Mouse (Mus musculus): Measurements from ENCODE around the gene Gm28048. TPM values are rescaled to one million over a fixed set of nuclear protein-coding genes. Genes with fewer than 3 reads are reported as not detected.

The Gm28048 gene
- total and polyA plus RNA-seq, 2 experiments from 2014 or later, result 2.7 TPM; not detected in 1

DNA sequence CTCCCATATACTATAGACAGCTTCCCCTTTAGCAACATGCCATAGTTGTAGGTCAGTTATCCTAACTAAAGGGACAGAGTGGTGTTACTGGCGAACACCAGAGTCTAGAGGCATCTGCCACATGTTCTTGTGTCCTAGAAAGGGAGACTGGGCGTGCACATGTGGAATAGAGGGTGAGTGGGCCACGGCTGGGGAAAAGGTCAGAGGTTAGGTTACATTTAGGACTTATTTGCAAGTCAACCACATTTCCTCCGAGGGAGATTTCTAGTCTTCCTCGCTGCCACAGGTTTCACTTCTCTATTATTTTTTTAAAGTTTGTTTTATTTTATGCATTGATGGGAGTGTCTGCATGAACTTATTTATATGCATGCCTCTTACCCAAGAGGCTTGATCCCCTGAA is 163.5 kb downstream of the Gm28048 start:
- no peak for TF ChIP-seq CTCF (IDR thresholded peaks at IDR 0.05)
- ATAC-seq (ENCODE audit: low FRiP score) (no peak), DNase-seq (ENCODE audit: low spot score) (no peak)
- H3K36me3 ChIP-seq (ENCODE audit: insufficient read depth, low read length), result no peaks in the 10 kb centered on the region
- H3K4me2 ChIP-seq (ENCODE audit: low read depth, low read length, poor library complexity, severe bottlenecking), result no peak overlapping the region
- no peaks in the 10 kb centered on the region for H3K4me1 ChIP-seq (ENCODE audit: insufficient read depth, low read length)
- H3K27me3 ChIP-seq (ENCODE audit: insufficient read depth, low read length), result no peaks in the 10 kb centered on the region
- no peaks in the 10 kb centered on the region for H3K9me3 ChIP-seq (ENCODE audit: low read length)
- WGBS, result 71% methylated on average over 5 of the region's 5 CpGs
- H3K9ac ChIP-seq (replicated peaks; ENCODE audit: low read length, poor library complexity, severe bottlenecking), result no peak overlapping the region
- no peak overlapping the region for H3K27ac ChIP-seq (ENCODE audit: low read depth, low read length)
- H3K4me3 ChIP-seq (ENCODE audit: low read depth, low read length), result no peak overlapping the region

DNA sequence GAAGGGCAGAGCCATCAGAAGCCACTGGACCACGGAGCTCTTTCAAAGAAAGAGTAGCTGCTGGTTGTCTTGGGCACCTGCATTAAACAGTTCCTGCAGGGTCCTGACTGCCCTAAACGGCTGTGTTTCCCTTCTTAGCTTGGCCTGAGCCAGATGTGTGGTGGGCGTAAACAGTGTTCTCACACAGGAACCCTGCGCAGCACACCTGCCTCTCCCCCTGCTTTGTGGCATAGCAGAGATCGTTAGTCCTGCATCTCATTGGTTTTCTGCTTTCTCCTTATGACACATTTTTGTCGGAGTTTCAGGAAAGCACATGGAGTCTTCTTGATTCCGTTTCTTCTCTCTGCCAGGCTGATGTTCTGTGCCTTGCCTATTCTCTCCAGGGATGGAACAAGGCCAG is 166.0 kb downstream of the Gm28048 start:
- no peak for DNase-seq (ENCODE audit: low spot score)
- H3K27ac ChIP-seq (ENCODE audit: low read depth, low read length), result no peak overlapping the region
- no peak overlapping the region for H3K9ac ChIP-seq (replicated peaks; ENCODE audit: low read length, poor library complexity, severe bottlenecking)
- ATAC-seq (ENCODE audit: low FRiP score), result no peak
- no peak overlapping the region for H3K4me2 ChIP-seq (ENCODE audit: low read depth, low read length, poor library complexity, severe bottlenecking)
- H3K27me3 ChIP-seq (ENCODE audit: insufficient read depth, low read length), result no peaks in the 10 kb centered on the region
- 84% methylated on average over 7 of the region's 7 CpGs for WGBS
- H3K4me1 ChIP-seq (ENCODE audit: insufficient read depth, low read length), result no peaks in the 10 kb centered on the region
- TF ChIP-seq CTCF (IDR thresholded peaks at IDR 0.05), result no peak
- no peaks in the 10 kb centered on the region for H3K36me3 ChIP-seq (ENCODE audit: insufficient read depth, low read length)
- no peaks in the 10 kb centered on the region for H3K9me3 ChIP-seq (ENCODE audit: low read length)
- no peak overlapping the region for H3K4me3 ChIP-seq (ENCODE audit: low read depth, low read length)

- ATAC-seq (ENCODE audit: low FRiP score), result no peak
- H3K4me1 ChIP-seq (ENCODE audit: insufficient read depth, low read length), result no peaks in the 10 kb centered on the region
- no peak overlapping the region for H3K4me3 ChIP-seq (ENCODE audit: low read depth, low read length)
- no peaks in the 10 kb centered on the region for H3K9me3 ChIP-seq (ENCODE audit: low read length)
- H3K27me3 ChIP-seq (ENCODE audit: insufficient read depth, low read length), result no peaks in the 10 kb centered on the region
- DNase-seq (ENCODE audit: low spot score), result no peak
- no peak overlapping the region for H3K9ac ChIP-seq (replicated peaks; ENCODE audit: low read length, poor library complexity, severe bottlenecking)
- no peaks in the 10 kb centered on the region for H3K36me3 ChIP-seq (ENCODE audit: insufficient read depth, low read length)
- TF ChIP-seq CTCF (IDR thresholded peaks at IDR 0.05), result no peak
- H3K4me2 ChIP-seq (ENCODE audit: low read depth, low read length, poor library complexity, severe bottlenecking), result no peak overlapping the region
- no peak overlapping the region for H3K27ac ChIP-seq (ENCODE audit: low read depth, low read length)
Measured at GRCm38 (mm10) chr11:22815143-22815542, 166.7 kb downstream of the Gm28048 start.

DNA sequence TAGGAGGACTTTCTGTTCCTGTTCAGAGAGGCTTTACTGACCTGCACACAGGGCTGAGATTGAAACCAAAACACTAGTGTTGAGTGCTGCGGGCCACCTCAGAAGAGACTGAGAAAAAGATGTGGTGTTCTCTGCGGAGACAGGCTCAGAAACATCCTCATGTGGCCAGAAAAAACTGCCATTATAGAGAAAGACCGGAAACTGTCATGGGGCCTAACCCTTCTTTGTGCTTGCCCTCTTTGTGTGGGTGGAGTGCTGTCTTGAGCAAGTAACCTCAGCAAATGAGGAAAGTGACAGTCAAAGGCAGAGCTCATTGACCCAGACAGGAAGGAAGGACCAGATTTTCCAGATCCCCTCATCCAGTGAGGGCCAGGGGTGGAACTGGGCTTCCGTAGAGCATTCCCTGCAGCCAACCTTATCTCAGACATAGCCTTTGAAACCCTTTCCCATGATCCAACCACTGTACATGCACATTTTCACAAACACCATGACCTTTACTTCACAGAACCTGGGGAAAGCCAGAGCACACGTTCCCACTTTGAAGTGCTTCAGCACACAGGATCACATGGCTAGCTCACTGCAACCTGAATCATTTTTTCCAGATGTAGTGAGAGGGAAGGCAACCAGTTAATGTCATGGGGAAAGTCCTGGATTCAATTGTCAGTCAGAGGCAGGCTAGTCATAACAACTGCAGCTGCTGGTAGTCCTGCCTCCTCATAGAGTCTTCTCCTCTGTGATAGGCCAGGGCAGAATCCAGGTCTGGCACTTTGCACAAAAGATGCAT is 167.8 kb downstream of the Gm28048 start:
- TF ChIP-seq CTCF (IDR thresholded peaks at IDR 0.05), result no peak
- Histone ChIP-seq H3K4me2 (ENCODE audit: low read depth, low read length, poor library complexity, severe bottlenecking) (no peak overlapping the region), H3K9me3 (ENCODE audit: low read length) (no peaks in the 10 kb centered on the region), H3K36me3 (ENCODE audit: insufficient read depth, low read length) (no peaks in the 10 kb centered on the region), H3K9ac (replicated peaks; ENCODE audit: low read length, poor library complexity, severe bottlenecking) (no peak overlapping the region), H3K27me3 (ENCODE audit: insufficient read depth, low read length) (no peaks in the 10 kb centered on the region), H3K4me3 (ENCODE audit: low read depth, low read length) (no peak overlapping the region), H3K4me1 (ENCODE audit: insufficient read depth, low read length) (no peaks in the 10 kb centered on the region), H3K27ac (ENCODE audit: low read depth, low read length) (no peak overlapping the region)
- DNase-seq (ENCODE audit: low spot score), result no peak
- WGBS, result 81% methylated on average over 5 of the region's 5 CpGs
- no peak for ATAC-seq (ENCODE audit: low FRiP score)

- no peak for TF ChIP-seq CTCF (IDR thresholded peaks at IDR 0.05)
- no peaks in the 10 kb centered on the region for H3K27me3 ChIP-seq (ENCODE audit: insufficient read depth, low read length)
- no peak overlapping the region for H3K27ac ChIP-seq (ENCODE audit: low read depth, low read length)
- no peak overlapping the region for H3K4me2 ChIP-seq (ENCODE audit: low read depth, low read length, poor library complexity, severe bottlenecking)
- H3K9me3 ChIP-seq (ENCODE audit: low read length), result no peaks in the 10 kb centered on the region
- no peaks in the 10 kb centered on the region for H3K36me3 ChIP-seq (ENCODE audit: insufficient read depth, low read length)
- H3K4me3 ChIP-seq (ENCODE audit: low read depth, low read length), result no peak overlapping the region
- no peak overlapping the region for H3K9ac ChIP-seq (replicated peaks; ENCODE audit: low read length, poor library complexity, severe bottlenecking)
- 87% methylated on average over 3 of the region's 3 CpGs for WGBS
- H3K4me1 ChIP-seq (ENCODE audit: insufficient read depth, low read length), result no peaks in the 10 kb centered on the region
- DNase-seq (ENCODE audit: low spot score) (no peak), ATAC-seq (ENCODE audit: low FRiP score) (no peak)
Measured at GRCm38 (mm10) chr11:22813427-22813826, 168.5 kb downstream of the Gm28048 start.

DNA sequence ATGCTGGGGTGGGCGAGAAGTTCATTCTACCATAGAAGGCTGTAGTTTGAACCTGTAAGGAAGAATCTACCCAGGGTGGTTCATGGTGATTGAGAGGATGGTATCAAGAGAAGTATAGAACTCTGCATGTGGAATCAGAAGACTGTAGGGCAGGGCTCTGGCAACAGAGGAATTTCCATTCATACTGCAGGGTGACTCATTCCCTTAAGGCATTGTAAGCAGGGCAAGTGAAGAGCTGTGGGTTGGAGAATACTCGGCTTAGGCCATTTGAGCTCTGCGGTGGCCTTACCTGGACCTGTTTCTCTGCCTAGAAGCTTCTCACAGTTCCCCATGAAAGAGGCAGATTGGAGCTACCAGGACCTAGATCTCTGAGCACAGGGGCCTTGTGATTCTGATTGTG is 170.5 kb downstream of the Gm28048 start:
- DNase-seq (ENCODE audit: low spot score), result no peak
- Histone ChIP-seq H3K4me3 (ENCODE audit: low read depth, low read length) (no peak overlapping the region), H3K4me1 (ENCODE audit: insufficient read depth, low read length) (no peaks in the 10 kb centered on the region), H3K36me3 (ENCODE audit: insufficient read depth, low read length) (no peaks in the 10 kb centered on the region), H3K9ac (replicated peaks; ENCODE audit: low read length, poor library complexity, severe bottlenecking) (no peak overlapping the region), H3K4me2 (ENCODE audit: low read depth, low read length, poor library complexity, severe bottlenecking) (no peak overlapping the region), H3K27me3 (ENCODE audit: insufficient read depth, low read length) (no peaks in the 10 kb centered on the region), H3K9me3 (ENCODE audit: low read length) (no peaks in the 10 kb centered on the region), H3K27ac (ENCODE audit: low read depth, low read length) (no peak overlapping the region)
- no peak for ATAC-seq (ENCODE audit: low FRiP score)
- TF ChIP-seq CTCF (IDR thresholded peaks at IDR 0.05), result no peak
- whole genome bisulfite sequencing, result 84% methylated on average over 3 of the region's 3 CpGs

Measured in midbrain, postnatal 0 days (tissue).